Mouse (Mus musculus) brain, adult 2 months (tissue): ENCODE measurements around the gene Klf16.
A peak's percentile ranks its signal among the peaks of the same experiment; 100 is the strongest.

Experiments used
- DNase-seq: peaks from one replicate; pipeline ENCODE4 v3.0.0; 2011; ENCODE audit warnings: low read depth, low spot score

Gene Klf16

GRCm38 (mm10) chr10:80577195-80578130 lies at the start of gene Klf16:
Gene Klf16, minus strand, starts transcription at chr10:80577321.
- peak; percentile 96 for DNase-seq

- no peak for DNase-seq
Measured at GRCm38 (mm10) chr10:80625764-80626163, 48.6 kb upstream of the Klf16 start.

- peak; percentile 69 for DNase-seq
Measured at GRCm38 (mm10) chr10:80623457-80624191, 46.5 kb upstream of the Klf16 start.

- DNase-seq = no peak
Measured at GRCm38 (mm10) chr10:80622661-80623456, 45.7 kb upstream of the Klf16 start, which contains the start of gene Csnk1g2. Gene Csnk1g2, plus strand, starts transcription at chr10:80622838.

- peak; percentile 100 for DNase-seq
Measured at GRCm38 (mm10) chr10:80621940-80622660, 45.0 kb upstream of the Klf16 start.

- no peak for DNase-seq
Measured at GRCm38 (mm10) chr10:80621690-80621939, 44.5 kb upstream of the Klf16 start.

- no peak for DNase-seq
Measured at GRCm38 (mm10) chr10:80620796-80621689, 43.9 kb upstream of the Klf16 start.

GRCm38 (mm10) chr10:80620365-80620764 lies 43.2 kb upstream of the Klf16 start:
- no peak for DNase-seq

GRCm38 (mm10) chr10:80619465-80620244 lies 42.5 kb upstream of the Klf16 start:
- no peak for DNase-seq

- DNase-seq = no peak
Measured at GRCm38 (mm10) chr10:80618181-80618580, 41.1 kb upstream of the Klf16 start.

GRCm38 (mm10) chr10:80614351-80614750 lies 37.2 kb upstream of the Klf16 start:
- DNase-seq = no peak

- DNase-seq = no peak
Measured at GRCm38 (mm10) chr10:80613821-80614220, 36.7 kb upstream of the Klf16 start.

GRCm38 (mm10) chr10:80611905-80612304 lies 34.8 kb upstream of the Klf16 start:
- DNase-seq = no peak

- DNase-seq = peak; percentile 47
Measured at GRCm38 (mm10) chr10:80611024-80611423, 33.9 kb upstream of the Klf16 start.

GRCm38 (mm10) chr10:80610116-80610785 lies 33.1 kb upstream of the Klf16 start:
- peak; percentile 95 for DNase-seq

- DNase-seq = no peak
Measured at GRCm38 (mm10) chr10:80609269-80609924, 32.3 kb upstream of the Klf16 start.

GRCm38 (mm10) chr10:80608435-80608834 lies 31.3 kb upstream of the Klf16 start:
- DNase-seq = no peak

- DNase-seq = no peak
Measured at GRCm38 (mm10) chr10:80606737-80607350, 29.7 kb upstream of the Klf16 start.
